Mouse (Mus musculus): Measurements from ENCODE around the gene Il12rb1.
A peak's percentile ranks its signal among the peaks of the same experiment; 100 is the strongest.

Gene Il12rb1

DNA sequence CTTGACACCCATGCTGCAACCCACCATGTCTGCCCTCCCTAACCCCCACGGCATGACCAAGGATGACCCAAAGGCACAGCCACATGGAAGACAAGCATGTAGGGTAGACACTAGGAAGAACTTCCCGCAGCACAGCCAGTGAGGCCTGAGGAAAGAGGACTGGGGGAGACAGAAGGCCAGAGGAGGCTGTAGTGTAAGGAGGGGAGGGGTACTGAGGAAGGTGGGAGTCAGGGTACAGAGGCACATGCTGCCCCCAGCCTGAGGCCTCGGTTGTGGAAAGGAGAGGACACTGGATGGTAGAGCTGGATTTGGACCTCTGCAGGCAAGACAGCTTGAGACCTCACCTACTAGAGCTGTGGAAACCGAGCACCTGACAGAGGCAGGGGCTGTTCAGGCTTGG is 42.7 kb downstream of the Il12rb1 start:
- no peak for DNase-seq (ENCODE audit: low read depth, low spot score)

GRCm38 (mm10) chr8:70851837-70852236 is 43.6 kb downstream of the Il12rb1 start:
- no peak for DNase-seq (ENCODE audit: low read depth, low spot score)

DNA sequence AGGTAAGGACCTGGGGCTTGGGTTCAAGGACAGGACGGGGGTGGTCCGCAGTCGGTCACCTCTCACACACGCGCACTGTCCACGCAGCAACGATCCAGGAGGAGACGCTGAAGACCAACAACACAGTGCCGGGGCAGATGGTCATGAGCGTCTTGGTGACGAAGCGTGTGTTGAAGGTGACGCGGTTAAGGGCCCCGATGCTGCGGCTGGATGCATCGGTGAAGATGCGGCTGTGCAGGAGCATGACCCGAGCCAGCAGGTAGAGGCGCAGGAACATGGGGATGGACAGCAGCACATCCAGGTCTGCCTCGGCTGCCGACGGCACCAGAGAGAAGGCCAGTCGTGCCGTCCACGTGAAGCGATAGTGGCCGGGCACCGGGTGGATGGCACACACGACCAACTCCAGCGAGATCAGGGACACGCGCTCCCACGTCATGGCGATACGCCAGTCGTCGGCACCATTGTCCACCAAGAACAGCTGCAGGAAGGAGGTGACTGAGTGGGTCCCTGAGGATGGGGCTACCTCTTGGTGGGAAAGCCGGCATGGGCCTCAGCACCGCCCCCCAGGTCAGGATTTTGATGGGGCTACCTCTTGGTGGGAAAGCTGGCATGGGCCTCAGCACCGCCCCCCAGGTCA is 44.5 kb downstream of the Il12rb1 start:
- DNase-seq (ENCODE audit: low read depth, low spot score): no peak

DNA sequence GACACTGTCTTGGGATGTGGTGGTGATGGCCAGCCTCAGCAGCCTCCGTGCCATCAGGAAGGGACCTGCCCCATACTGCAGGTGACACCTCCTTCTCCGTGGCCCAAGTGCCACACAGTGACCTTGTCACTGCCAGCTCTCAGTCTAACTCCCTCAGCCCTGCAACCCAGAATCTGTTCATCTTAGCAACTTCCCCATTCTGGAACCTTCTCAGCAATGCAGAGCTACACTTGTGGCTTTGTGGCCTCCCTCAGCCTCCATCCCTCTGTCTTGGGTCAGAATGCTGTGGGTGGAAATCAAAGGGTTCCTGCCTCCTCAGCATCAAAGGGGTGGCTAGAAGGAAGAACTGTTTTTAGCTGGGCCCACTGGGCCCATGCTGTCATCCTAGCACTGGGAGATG is 45.6 kb downstream of the Il12rb1 start:
- no peak for DNase-seq (ENCODE audit: low read depth, low spot score)

- no peak for DNase-seq (ENCODE audit: low read depth, low spot score)
Measured at GRCm38 (mm10) chr8:70856028-70856427, 47.8 kb downstream of the Il12rb1 start.

- DNase-seq (ENCODE audit: low read depth, low spot score): peak; percentile 89
Measured at GRCm38 (mm10) chr8:70856541-70857197, 48.4 kb downstream of the Il12rb1 start.

DNA sequence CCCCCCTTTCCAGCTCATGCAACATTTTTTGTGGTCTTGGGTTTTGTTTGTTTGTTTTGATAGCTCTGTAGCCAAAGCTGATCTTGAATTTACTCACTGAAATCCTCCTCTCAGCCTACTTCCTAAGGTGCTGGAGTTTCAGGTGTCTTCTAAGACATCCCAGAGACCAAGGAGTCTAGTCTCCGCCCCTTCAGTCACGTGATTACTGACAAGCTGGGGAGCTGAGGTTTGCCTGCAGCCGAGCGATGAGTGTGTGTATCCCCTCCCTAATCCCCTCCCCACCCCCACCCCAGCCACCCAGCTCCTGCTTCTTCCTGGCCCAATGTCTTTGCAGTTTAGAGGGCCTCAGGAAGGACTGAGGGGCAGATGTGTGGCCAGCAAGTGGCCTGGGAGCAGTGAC is 49.3 kb downstream of the Il12rb1 start:
- DNase-seq (ENCODE audit: low read depth, low spot score): no peak

- DNase-seq (ENCODE audit: low read depth, low spot score): no peak
Measured at GRCm38 (mm10) chr8:70862824-70863641, 54.8 kb downstream of the Il12rb1 start, which contains the start of gene Kcnn1. Kcnn1 (minus strand) TSS chr8:70863258.

- no peak for DNase-seq (ENCODE audit: low read depth, low spot score)
Measured at GRCm38 (mm10) chr8:70863956-70864711, 55.9 kb downstream of the Il12rb1 start.

- no peak for DNase-seq (ENCODE audit: low read depth, low spot score)
Measured at GRCm38 (mm10) chr8:70864712-70865221, 56.5 kb downstream of the Il12rb1 start.

DNA sequence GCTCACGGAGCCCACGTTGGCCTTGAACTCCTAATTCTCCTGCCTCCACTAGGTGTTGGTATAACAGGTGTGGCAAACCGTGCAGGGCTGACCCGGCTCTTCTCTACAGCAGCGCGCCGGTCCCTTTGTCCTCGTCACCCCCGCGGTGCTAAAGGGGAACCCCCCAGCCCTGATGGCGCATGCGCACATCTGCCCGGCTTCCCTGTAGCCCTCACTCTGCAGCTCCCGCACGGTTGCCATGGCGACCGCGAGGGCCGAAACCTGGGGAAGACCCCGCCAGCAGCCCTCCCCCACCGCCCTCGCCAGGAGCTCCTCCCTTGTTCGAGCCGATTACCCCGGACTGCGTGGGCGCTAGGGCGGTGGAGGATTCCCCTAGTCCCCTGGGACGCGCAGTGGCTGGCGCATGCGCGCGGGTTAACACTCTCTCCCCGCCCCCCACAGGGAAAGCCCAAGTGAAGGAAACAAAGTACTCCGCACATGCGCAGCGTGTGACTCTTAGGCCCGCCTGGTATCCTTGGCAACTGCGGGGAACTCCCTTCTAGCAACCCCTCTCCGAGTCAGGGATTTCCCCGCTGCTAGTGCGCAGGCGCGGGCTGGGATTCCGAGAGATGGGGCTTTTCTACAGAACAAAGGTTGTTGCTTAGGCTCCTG is 57.2 kb downstream of the Il12rb1 start:
- peak; percentile 99 for DNase-seq (ENCODE audit: low read depth, low spot score)

DNA sequence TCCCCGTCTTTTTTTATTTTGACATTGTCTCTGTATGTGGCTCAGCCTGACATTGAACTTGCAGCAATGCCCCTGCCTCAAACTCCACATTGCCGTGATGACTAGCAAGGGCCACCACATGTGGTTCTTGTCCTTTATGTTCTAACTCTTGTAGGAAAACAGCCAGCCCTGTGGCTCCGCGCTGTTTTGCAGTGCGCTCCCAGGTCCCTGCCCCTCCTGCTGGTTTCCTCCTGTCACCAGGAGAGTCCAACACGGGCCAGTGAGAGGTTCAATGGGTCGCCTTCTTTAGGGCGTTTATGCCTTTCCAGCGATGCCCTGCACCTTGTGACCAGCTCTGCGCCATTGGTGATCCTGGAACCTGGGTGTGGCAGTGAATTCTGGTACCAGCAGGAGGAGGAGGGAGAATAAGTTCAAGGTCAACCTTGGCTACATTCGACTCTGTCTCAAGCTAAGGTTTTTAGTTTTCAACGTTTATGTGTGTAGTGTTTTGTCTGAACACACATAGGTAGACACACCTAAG is 57.8 kb downstream of the Il12rb1 start:
- DNase-seq (ENCODE audit: low read depth, low spot score): no peak

DNA sequence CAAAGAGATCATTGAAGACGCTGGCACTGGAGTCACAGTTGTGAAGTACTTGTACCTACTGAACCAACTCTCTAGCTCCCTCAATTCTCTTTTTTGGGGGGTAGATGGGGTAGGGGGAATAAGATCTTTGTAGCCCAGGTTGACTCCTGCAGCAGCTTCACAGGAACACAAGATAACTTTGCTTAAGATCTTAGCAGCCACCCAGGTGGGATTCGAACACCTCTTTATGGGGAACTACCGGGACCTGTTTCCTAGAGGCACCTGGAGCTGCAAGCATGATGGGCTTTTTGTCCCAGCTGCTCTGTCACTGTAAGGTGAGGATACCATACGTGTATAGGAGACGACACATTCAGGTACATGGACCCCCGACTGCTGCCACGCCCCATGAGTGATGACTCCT is 58.3 kb downstream of the Il12rb1 start:
- no peak for DNase-seq (ENCODE audit: low read depth, low spot score)

DNA sequence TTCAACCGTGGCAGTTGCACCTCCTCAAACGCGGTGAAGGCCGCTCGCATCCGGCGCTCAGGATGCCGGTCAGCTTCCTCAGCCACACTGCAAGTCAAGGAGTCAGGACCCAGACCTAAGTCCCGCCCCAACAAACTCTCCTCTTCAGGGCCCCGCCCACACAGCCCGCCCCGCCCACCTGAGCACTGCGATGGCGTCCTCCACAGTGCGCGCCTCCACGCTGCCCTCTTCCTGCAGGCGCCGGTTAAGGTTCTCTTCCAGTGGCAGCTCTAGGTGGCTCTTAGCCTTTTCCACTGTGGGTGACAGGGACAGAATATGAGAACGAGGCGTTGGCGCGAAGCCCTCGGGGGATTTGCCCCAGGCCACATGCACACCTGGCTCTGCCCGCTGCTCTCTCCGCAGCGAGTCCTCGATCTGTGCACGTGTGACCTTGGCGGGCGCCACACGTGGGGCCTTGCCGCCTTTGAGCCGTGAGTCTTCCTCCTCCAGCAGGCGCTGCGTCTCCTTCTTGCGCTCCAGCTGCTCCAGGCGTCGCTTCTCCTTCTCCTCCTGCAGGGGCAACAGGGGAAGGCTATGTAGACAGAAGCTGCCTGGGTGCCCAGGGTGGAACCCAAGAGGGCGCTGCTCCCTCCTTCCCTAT is 60.4 kb downstream of the Il12rb1 start:
- no peak for DNase-seq (ENCODE audit: low read depth, low spot score)

GRCm38 (mm10) chr8:70869199-70869571 is 60.9 kb downstream of the Il12rb1 start:
- no peak for DNase-seq (ENCODE audit: low read depth, low spot score)

DNA sequence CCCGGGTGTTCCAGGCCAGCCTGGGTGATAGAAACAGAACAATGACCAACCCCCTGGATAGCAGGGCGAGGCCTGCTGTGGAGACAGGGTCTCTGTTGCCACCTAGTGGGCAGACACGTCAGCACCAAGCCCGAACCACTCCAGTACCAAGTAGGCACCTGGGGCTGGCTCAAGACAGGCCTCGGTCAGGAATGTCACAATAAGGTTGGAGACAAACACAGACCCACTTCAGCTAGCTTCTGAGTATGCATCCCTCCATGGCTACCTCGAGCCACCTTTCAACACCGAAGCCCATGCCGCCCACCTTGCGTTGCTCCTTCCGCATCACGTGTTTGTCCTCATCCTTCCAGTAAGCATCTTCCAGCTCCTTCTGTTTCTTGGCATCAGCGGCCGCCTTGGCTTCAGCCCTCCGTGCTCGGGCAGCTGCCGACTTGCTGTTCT is 61.4 kb downstream of the Il12rb1 start:
- DNase-seq (ENCODE audit: low read depth, low spot score): peak; percentile 86
